Mouse (Mus musculus): ENCODE data around the gene Nup214. TPM values are rescaled to one million over a fixed set of nuclear protein-coding genes. Genes with fewer than 3 reads are reported as not detected.

Nup214 gene
- polyA plus RNA-seq, 1 experiment: 75.8 TPM

- H3K4me3 ChIP-seq (ENCODE audit: control insufficient read depth, insufficient read depth, low read length): no peak overlapping the region
- DNase-seq: peak; percentile 13
- H3K27me3 ChIP-seq (ENCODE audit: control insufficient read depth, insufficient read depth, low read length): no peaks in the 10 kb centered on the region
- no peak for TF ChIP-seq POLR2A (IDR thresholded peaks at IDR 0.05; ENCODE audit: control insufficient read depth, extremely low read depth, insufficient read depth, low read length, poor library complexity)
- peaks cover 62% of the 10 kb centered on the region for H3K4me1 ChIP-seq (replicated peaks; ENCODE audit: control insufficient read depth, insufficient read depth, low read length)
- H3K36me3 ChIP-seq (ENCODE audit: control insufficient read depth, insufficient read depth, low read length): peaks cover 55% of the 10 kb centered on the region
- H3K27ac ChIP-seq (ENCODE audit: control insufficient read depth, insufficient read depth, low read length): peak overlapping the region; percentile 54; the same call in 1 of the 2 replicates
- WGBS: 59% methylated on average over 7 of the region's 7 CpGs
These were observed 101.1 kb downstream of the Nup214 start for GRCm38 (mm10) chr2:32075368-32075767.

GRCm38 (mm10) chr2:32077744-32078143, 103.5 kb downstream of the Nup214 start:
- peaks cover 45% of the 10 kb centered on the region for H3K4me1 ChIP-seq (replicated peaks; ENCODE audit: control insufficient read depth, insufficient read depth, low read length)
- H3K4me3 ChIP-seq (ENCODE audit: control insufficient read depth, insufficient read depth, low read length): peak overlapping the region; percentile 65
- no peaks in the 10 kb centered on the region for H3K27me3 ChIP-seq (ENCODE audit: control insufficient read depth, insufficient read depth, low read length)
- peaks cover 42% of the 10 kb centered on the region for H3K36me3 ChIP-seq (ENCODE audit: control insufficient read depth, insufficient read depth, low read length)
- H3K27ac ChIP-seq (ENCODE audit: control insufficient read depth, insufficient read depth, low read length): peak overlapping the region; percentile 89
- peak; percentile 46 for DNase-seq
- WGBS: 65% methylated on average over 10 of the region's 10 CpGs
- no peak for TF ChIP-seq POLR2A (IDR thresholded peaks at IDR 0.05; ENCODE audit: control insufficient read depth, extremely low read depth, insufficient read depth, low read length, poor library complexity)
- TF ChIP-seq CTCF (IDR thresholded peaks at IDR 0.05; ENCODE audit: borderline replicate concordance, control insufficient read depth, extremely low read depth, insufficient read depth, low read length, poor library complexity): no peak

GRCm38 (mm10) chr2:32078522-32078921, 104.3 kb downstream of the Nup214 start:
- Histone ChIP-seq H3K4me1 (replicated peaks; ENCODE audit: control insufficient read depth, insufficient read depth, low read length) (peaks cover 40% of the 10 kb centered on the region), H3K4me3 (ENCODE audit: control insufficient read depth, insufficient read depth, low read length) (peak overlapping the region; percentile 65), H3K27me3 (ENCODE audit: control insufficient read depth, insufficient read depth, low read length) (no peaks in the 10 kb centered on the region), H3K27ac (ENCODE audit: control insufficient read depth, insufficient read depth, low read length) (peak overlapping the region; percentile 89), H3K36me3 (ENCODE audit: control insufficient read depth, insufficient read depth, low read length) (peaks cover 37% of the 10 kb centered on the region)
- TF ChIP-seq POLR2A (IDR thresholded peaks at IDR 0.05; ENCODE audit: control insufficient read depth, extremely low read depth, insufficient read depth, low read length, poor library complexity) (peak; percentile 49; the same call in 1 of the 2 replicates), CTCF (IDR thresholded peaks at IDR 0.05; ENCODE audit: borderline replicate concordance, control insufficient read depth, extremely low read depth, insufficient read depth, low read length, poor library complexity) (0 out of 2 replicates have a peak, but pooled peaks have one; percentile 38)
- WGBS: 13% methylated on average over 8 of the region's 8 CpGs
- peak; percentile 85 for DNase-seq

- DNase-seq: peak; percentile 19
- no peak for TF ChIP-seq CTCF (IDR thresholded peaks at IDR 0.05; ENCODE audit: borderline replicate concordance, control insufficient read depth, extremely low read depth, insufficient read depth, low read length, poor library complexity)
- no peak for TF ChIP-seq POLR2A (IDR thresholded peaks at IDR 0.05; ENCODE audit: control insufficient read depth, extremely low read depth, insufficient read depth, low read length, poor library complexity)
- H3K4me3 ChIP-seq (ENCODE audit: control insufficient read depth, insufficient read depth, low read length): peak overlapping the region; percentile 65
- no peaks in the 10 kb centered on the region for H3K27me3 ChIP-seq (ENCODE audit: control insufficient read depth, insufficient read depth, low read length)
- WGBS: 75% methylated on average over 14 of the region's 14 CpGs
- H3K4me1 ChIP-seq (replicated peaks; ENCODE audit: control insufficient read depth, insufficient read depth, low read length): peaks cover 33% of the 10 kb centered on the region
- H3K36me3 ChIP-seq (ENCODE audit: control insufficient read depth, insufficient read depth, low read length): peaks cover 34% of the 10 kb centered on the region
- peak overlapping the region; percentile 89 for H3K27ac ChIP-seq (ENCODE audit: control insufficient read depth, insufficient read depth, low read length)
These were observed 105.0 kb downstream of the Nup214 start for GRCm38 (mm10) chr2:32079191-32079725.

- TF ChIP-seq CTCF (IDR thresholded peaks at IDR 0.05; ENCODE audit: borderline replicate concordance, control insufficient read depth, extremely low read depth, insufficient read depth, low read length, poor library complexity): no peak
- no peak for TF ChIP-seq POLR2A (IDR thresholded peaks at IDR 0.05; ENCODE audit: control insufficient read depth, extremely low read depth, insufficient read depth, low read length, poor library complexity)
- WGBS: 2% methylated on average over 3 of the region's 3 CpGs
- H3K27ac ChIP-seq (ENCODE audit: control insufficient read depth, insufficient read depth, low read length): peak overlapping the region; percentile 89
- H3K4me1 ChIP-seq (replicated peaks; ENCODE audit: control insufficient read depth, insufficient read depth, low read length): peaks cover 25% of the 10 kb centered on the region
- H3K4me3 ChIP-seq (ENCODE audit: control insufficient read depth, insufficient read depth, low read length): peak overlapping the region; percentile 65
- peaks cover 27% of the 10 kb centered on the region for H3K36me3 ChIP-seq (ENCODE audit: control insufficient read depth, insufficient read depth, low read length)
- no peaks in the 10 kb centered on the region for H3K27me3 ChIP-seq (ENCODE audit: control insufficient read depth, insufficient read depth, low read length)
- peak; percentile 48 for DNase-seq
These were observed 106.4 kb downstream of the Nup214 start for GRCm38 (mm10) chr2:32080681-32081080.

GRCm38 (mm10) chr2:32081296-32081929, 107.2 kb downstream of the Nup214 start:
- peak overlapping the region; percentile 65 for H3K4me3 ChIP-seq (ENCODE audit: control insufficient read depth, insufficient read depth, low read length)
- H3K27ac ChIP-seq (ENCODE audit: control insufficient read depth, insufficient read depth, low read length): peak overlapping the region; percentile 89
- peaks cover 27% of the 10 kb centered on the region for H3K36me3 ChIP-seq (ENCODE audit: control insufficient read depth, insufficient read depth, low read length)
- TF ChIP-seq CTCF (IDR thresholded peaks at IDR 0.05; ENCODE audit: borderline replicate concordance, control insufficient read depth, extremely low read depth, insufficient read depth, low read length, poor library complexity): no peak
- TF ChIP-seq POLR2A (IDR thresholded peaks at IDR 0.05; ENCODE audit: control insufficient read depth, extremely low read depth, insufficient read depth, low read length, poor library complexity): no peak
- H3K4me1 ChIP-seq (replicated peaks; ENCODE audit: control insufficient read depth, insufficient read depth, low read length): peaks cover 25% of the 10 kb centered on the region
- WGBS: 8% methylated on average over 14 of the region's 14 CpGs
- H3K27me3 ChIP-seq (ENCODE audit: control insufficient read depth, insufficient read depth, low read length): no peaks in the 10 kb centered on the region
- DNase-seq: peak; percentile 40

Measured in thymus, adult 2 months (tissue).